Mouse (Mus musculus): ENCODE data around the gene Noct. TPM values are rescaled to one million over a fixed set of nuclear protein-coding genes. Genes with fewer than 3 reads are reported as not detected.

The Noct gene
- polyA plus RNA-seq, 1 experiment from 2014 or later = 20.5 TPM

DNA sequence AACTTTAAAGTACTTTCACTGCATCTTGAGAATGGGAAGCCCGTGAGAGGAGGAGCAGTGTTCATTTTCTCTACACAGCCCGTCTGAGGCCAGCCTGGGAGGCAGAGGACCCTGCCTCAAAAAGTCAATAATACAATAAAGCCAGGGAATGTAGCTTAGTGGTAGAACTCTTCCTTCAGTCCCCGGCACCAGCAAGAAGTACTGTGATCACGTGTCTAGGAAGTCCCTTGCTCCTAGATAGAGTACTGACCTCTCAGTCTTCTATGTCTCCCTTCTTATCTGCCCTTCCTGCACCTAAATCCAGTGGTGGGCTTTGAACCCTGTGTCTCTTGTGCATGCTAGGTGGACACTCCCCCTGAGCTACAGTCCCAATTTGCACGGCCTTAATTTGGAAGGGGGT is 6.6 kb downstream of the Noct start:
- 19% methylated on average over 5 of the region's 5 CpGs for WGBS (ENCODE audit: insufficient replicate concordance)

DNA sequence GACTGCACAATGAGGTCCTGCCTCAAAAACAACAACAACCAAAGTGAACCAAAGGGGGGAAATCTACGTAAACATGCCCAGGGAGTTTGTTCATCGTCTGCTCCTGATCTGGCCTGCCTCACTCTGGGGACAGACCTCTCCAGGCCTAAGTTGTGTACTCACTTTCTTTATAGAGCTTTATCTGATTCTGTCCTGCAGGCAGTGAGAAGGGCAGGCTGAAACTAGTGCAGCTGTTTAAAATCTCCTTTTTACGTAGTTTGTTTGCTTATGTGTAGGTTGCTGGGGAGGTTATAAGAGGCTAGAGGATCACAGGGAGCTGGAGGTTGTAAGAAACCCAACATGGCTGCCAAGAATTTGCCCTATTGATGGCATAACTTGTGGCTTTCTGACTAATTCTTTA is 7.3 kb downstream of the Noct start:
- Histone ChIP-seq H3K27me3 (no peaks in the 10 kb centered on the region), H3K4me2 (peak overlapping the region; percentile 92), H3K9ac (peak overlapping the region; percentile 75), H3K4me1 (replicated peaks) (peaks cover 95% of the 10 kb centered on the region), H3K9me3 (replicated peaks) (no peaks in the 10 kb centered on the region), H3K4me3 (replicated peaks) (peak overlapping the region; percentile 40), H3K27ac (peak overlapping the region; percentile 97), H3K36me3 (peaks cover 27% of the 10 kb centered on the region)
- ATAC-seq (ENCODE audit: low read depth) (peak; percentile 16; the same call in 1 of the 2 replicates), DNase-seq (peak; percentile 41)
- 21% methylated on average over 3 of the region's 3 CpGs for WGBS (ENCODE audit: insufficient replicate concordance)

More for the DNA sequence above, 6.6 kb downstream of the Noct start:
- H3K4me2 ChIP-seq = peak overlapping the region; percentile 92
- peak overlapping the region; percentile 97 for H3K27ac ChIP-seq
- H3K4me1 ChIP-seq (replicated peaks) = peaks cover 98% of the 10 kb centered on the region
- H3K27me3 ChIP-seq = no peaks in the 10 kb centered on the region
- ATAC-seq (ENCODE audit: low read depth) (no peak), DNase-seq (no peak)
- H3K36me3 ChIP-seq = peaks cover 26% of the 10 kb centered on the region
- peak overlapping the region; percentile 75 for H3K9ac ChIP-seq
- no peaks in the 10 kb centered on the region for H3K9me3 ChIP-seq (replicated peaks)
- H3K4me3 ChIP-seq (replicated peaks) = peak overlapping the region; percentile 40

DNA sequence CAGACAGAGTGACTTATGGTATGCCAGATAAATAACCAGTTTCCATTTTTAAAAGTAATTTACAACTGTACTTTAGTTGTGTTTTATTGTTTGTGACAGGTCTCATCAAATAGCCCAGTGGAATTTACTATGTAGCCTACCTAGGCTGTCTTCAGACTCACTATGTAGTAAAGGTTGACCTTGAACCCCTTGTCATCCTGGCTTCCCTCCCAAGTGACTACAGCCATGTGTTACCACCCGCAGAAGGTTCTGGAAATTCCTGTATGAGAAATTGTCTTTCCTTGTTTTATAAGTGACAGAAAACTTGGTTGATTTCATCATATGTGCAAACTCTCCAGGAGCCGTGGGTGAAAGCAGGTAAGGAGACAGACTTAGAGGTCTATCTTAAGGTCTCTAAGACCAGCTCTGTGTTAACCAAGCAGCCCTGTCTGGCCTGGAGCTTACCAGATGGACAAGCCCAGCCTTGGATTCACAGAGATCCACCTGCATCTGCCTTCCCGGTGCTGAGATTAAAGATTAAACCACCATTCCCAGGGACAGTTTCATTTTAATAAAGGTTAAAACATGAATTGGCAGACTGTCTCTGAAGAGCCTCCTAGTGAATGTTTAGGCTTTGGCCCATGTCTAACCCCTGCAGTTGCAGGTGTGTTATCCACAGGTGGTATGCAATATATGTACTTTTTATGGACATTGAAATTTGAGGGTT is 8.1 kb downstream of the Noct start:
- peaks cover 30% of the 10 kb centered on the region for H3K36me3 ChIP-seq
- H3K9me3 ChIP-seq (replicated peaks) = no peaks in the 10 kb centered on the region
- ATAC-seq (ENCODE audit: low read depth) (no peak), DNase-seq (no peak)
- peak overlapping the region; percentile 92 for H3K4me2 ChIP-seq
- 70% methylated on average over 3 of the region's 3 CpGs for WGBS (ENCODE audit: insufficient replicate concordance)
- peak overlapping the region; percentile 97 for H3K27ac ChIP-seq
- peak overlapping the region; percentile 75 for H3K9ac ChIP-seq
- peaks cover 93% of the 10 kb centered on the region for H3K4me1 ChIP-seq (replicated peaks)
- no peaks in the 10 kb centered on the region for H3K27me3 ChIP-seq
- no peak overlapping the region for H3K4me3 ChIP-seq (replicated peaks)

DNA sequence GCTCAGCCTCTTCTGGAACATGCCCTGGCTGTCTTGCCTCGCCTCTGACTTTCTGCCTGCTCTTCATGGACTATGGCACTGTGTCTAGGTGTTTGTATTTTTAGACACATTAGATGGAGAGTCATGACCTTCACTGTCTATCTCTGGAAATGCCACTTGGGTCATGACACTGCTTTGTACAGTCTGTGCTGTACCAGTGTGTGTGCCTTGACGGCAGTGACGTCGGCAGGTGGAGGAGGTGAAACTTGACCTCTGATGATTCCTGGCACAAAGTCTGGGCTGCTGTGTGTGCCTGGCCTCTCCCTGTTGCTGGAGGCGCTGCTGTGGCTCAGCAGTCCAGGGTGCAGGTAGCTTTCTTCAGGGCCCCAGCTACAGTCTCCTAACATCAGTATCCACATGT is 9.2 kb downstream of the Noct start:
- Histone ChIP-seq H3K36me3 (peaks cover 38% of the 10 kb centered on the region), H3K9ac (peak overlapping the region; percentile 75), H3K4me2 (peak overlapping the region; percentile 30), H3K27me3 (no peaks in the 10 kb centered on the region), H3K9me3 (replicated peaks) (no peaks in the 10 kb centered on the region), H3K4me1 (replicated peaks) (peaks cover 93% of the 10 kb centered on the region), H3K27ac (peak overlapping the region; percentile 97), H3K4me3 (replicated peaks) (no peak overlapping the region)
- no peak for ATAC-seq (ENCODE audit: low read depth)
- 70% methylated on average over 5 of the region's 5 CpGs for WGBS (ENCODE audit: insufficient replicate concordance)
- DNase-seq = no peak

DNA sequence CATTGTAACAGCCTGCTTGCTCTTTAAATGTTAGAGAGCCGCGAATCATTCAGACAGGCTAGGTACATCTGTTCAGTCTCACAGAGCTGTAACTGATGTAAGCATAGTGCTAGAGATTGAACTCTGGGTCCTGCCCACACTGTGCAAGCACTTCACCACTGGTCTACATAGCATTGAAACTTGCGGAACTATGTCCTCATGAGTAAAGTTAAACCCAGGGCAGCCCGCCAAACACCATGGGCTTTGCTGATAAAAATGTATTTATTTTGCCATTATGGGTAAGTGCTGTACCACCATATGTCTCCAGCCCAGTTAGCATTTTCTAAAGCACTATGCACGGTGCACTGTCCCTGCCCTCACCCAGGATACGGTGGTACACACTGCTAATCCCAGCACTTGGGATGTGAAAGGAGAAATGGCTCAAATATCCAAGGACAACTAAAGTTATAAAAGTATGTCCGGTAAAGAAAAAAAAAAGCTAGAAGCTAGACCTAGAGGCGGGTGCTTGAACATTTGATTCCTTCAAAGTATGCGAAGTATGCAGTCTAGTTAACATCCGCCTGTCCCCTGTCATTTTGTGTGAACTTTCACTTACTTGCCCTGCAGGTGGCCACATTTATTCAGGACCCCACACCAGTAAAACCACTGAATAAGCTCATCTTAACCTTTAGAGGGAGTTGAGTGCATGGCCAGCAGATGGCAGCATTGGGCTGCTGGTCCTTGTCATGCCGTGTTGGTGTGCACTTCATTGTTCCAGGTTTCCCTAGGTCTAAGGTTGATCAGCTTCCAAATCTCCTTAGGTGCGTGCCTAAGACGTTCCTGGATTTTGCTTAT is 9.9 kb downstream of the Noct start:
- 55% methylated on average over 13 of the region's 13 CpGs for WGBS (ENCODE audit: insufficient replicate concordance)
- peaks cover 93% of the 10 kb centered on the region for H3K4me1 ChIP-seq (replicated peaks)
- no peak for ATAC-seq (ENCODE audit: low read depth)

DNA sequence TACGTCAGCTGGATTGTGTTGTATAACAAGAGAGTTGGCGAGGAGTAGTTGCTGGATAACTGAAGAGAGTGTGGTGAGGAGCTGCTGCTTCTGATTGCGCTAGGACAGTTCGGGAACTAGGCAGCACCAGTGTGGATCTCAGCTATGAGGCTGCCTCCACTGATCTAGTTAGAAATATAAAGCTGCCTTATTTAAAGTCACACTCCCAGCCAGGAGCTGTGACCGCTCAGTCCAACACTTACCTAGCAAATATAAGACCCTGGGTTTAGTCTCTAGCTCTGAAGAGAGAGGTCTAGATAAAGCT is 10.5 kb downstream of the Noct start:
- Histone ChIP-seq H3K27ac (peak overlapping the region; percentile 97; the same call in 1 of the 2 replicates), H3K4me3 (replicated peaks) (no peak overlapping the region), H3K36me3 (peaks cover 45% of the 10 kb centered on the region), H3K27me3 (no peaks in the 10 kb centered on the region), H3K4me1 (replicated peaks) (peaks cover 90% of the 10 kb centered on the region), H3K4me2 (0 out of 2 replicates have a peak overlapping the region, but pooled peaks have one; percentile 4), H3K9ac (0 out of 2 replicates have a peak overlapping the region, but pooled peaks have one; percentile 22), H3K9me3 (replicated peaks) (no peaks in the 10 kb centered on the region)
- ATAC-seq (ENCODE audit: low read depth) (no peak), DNase-seq (no peak)
- 78% methylated on average over 5 of the region's 5 CpGs for WGBS (ENCODE audit: insufficient replicate concordance)

More for the DNA sequence above, 9.9 kb downstream of the Noct start:
- H3K4me3 ChIP-seq (replicated peaks) = no peak overlapping the region
- DNase-seq = peak; percentile 58
- H3K4me2 ChIP-seq = peak overlapping the region; percentile 30
- peaks cover 40% of the 10 kb centered on the region for H3K36me3 ChIP-seq
- no peaks in the 10 kb centered on the region for H3K9me3 ChIP-seq (replicated peaks)
- H3K9ac ChIP-seq = peak overlapping the region; percentile 75
- H3K27me3 ChIP-seq = no peaks in the 10 kb centered on the region
- peak overlapping the region; percentile 97 for H3K27ac ChIP-seq

DNA sequence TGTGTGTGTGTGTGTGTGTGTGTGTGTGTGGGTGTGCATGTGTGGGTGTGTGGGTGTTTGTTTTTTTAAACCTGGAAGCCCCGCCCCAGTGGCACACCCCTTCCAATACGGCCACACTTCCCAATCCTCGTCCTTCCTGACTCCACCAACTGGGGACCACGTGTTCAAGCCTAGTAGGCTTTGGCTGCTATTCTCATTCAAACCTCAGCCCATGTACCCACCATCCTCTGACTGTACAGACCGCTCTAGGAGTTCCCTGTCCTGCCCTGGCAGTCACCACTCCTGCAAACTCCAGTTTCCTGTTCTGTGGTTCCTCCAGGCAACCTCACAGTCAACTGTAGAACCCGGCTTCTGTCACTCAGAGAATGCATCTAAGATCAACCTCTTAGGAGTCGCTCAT is 14.3 kb downstream of the Noct start:
- no peaks in the 10 kb centered on the region for H3K9me3 ChIP-seq (replicated peaks)
- no peaks in the 10 kb centered on the region for H3K27me3 ChIP-seq
- H3K36me3 ChIP-seq = peaks cover 39% of the 10 kb centered on the region
- H3K4me1 ChIP-seq (replicated peaks) = peaks cover 52% of the 10 kb centered on the region
- no peak overlapping the region for H3K4me3 ChIP-seq (replicated peaks)
- no peak overlapping the region for H3K4me2 ChIP-seq
- H3K27ac ChIP-seq = no peak overlapping the region; the same call in 1 of the 2 replicates
- WGBS (ENCODE audit: insufficient replicate concordance) = 38% methylated on average over 7 of the region's 7 CpGs
- DNase-seq (no peak), ATAC-seq (ENCODE audit: low read depth) (no peak)
- no peak overlapping the region for H3K9ac ChIP-seq

DNA sequence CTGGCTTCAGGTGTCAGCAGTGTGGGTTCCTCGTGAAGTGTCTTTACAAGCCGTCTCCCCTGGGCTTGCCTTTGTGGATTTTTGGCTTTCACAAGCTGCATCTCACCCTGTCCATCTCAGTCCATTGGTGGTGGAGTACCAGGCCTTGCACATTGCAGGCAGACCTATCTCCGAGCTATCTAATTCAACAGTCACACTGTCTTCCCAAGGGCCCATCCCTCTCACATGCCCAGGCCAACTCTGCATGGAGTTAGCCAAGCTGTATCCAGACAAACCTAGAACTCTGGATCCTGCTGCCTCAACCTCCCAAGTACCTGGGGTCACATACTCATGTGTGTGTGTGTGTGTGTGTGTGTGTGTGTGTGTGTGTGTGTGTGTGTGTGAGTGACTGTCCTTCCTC is 15.3 kb downstream of the Noct start:
- Histone ChIP-seq H3K4me2 (no peak overlapping the region), H3K27me3 (no peaks in the 10 kb centered on the region), H3K27ac (no peak overlapping the region), H3K4me3 (replicated peaks) (no peak overlapping the region), H3K9ac (no peak overlapping the region), H3K9me3 (replicated peaks) (no peaks in the 10 kb centered on the region), H3K36me3 (peaks cover 39% of the 10 kb centered on the region), H3K4me1 (replicated peaks) (peaks cover 42% of the 10 kb centered on the region)
- DNase-seq (no peak), ATAC-seq (ENCODE audit: low read depth) (no peak)
- 89% methylated on average over 3 of the region's 3 CpGs for WGBS (ENCODE audit: insufficient replicate concordance)

DNA sequence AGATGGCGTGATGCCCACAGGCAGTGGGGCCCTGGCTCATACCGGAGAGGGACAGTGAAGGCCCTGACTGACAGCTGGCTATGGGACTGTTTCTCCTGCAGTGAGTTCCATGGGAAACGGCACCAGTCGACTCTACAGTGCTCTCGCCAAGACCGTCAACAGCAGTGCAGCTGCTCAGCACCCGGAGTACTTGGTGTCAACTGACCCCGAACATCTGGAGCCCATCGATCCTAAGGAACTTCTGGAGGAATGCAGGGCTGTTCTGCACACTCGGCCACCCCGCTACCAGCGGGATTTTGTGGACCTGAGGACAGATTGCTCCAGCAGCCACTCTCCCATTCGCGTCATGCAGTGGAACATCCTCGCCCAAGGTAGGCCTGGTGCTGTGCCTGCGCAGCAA is 23.5 kb downstream of the Noct start:
- H3K27me3 ChIP-seq = no peaks in the 10 kb centered on the region
- H3K4me1 ChIP-seq (replicated peaks) = no peaks in the 10 kb centered on the region
- peaks cover 74% of the 10 kb centered on the region for H3K36me3 ChIP-seq
- no peak overlapping the region for H3K27ac ChIP-seq
- ATAC-seq (ENCODE audit: low read depth) = no peak
- H3K4me2 ChIP-seq = no peak overlapping the region
- no peak overlapping the region for H3K4me3 ChIP-seq (replicated peaks)
- WGBS (ENCODE audit: insufficient replicate concordance) = 89% methylated on average over 16 of the region's 16 CpGs
- DNase-seq = no peak
- no peaks in the 10 kb centered on the region for H3K9me3 ChIP-seq (replicated peaks)
- H3K9ac ChIP-seq = no peak overlapping the region

DNA sequence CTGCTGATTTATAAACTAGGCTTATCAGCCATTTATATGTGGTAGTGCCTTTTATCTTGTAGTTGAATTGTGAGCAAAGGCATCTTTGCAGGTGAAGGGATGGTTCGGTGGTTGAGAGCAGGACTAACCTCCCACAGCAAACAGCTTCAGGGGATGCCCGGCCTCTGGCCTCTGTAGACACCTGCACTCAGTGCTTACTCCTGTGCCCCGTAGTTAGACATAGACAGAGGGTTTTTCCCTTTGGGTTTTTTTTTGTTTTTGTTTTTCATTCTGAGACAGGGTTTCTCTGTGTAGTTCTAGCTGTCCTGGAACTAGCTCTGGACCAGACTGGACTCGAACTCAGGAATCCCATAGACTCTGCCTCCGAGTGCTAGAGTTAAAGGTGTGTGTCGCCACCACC is 24.4 kb downstream of the Noct start:
- Histone ChIP-seq H3K36me3 (peaks cover 83% of the 10 kb centered on the region), H3K4me1 (replicated peaks) (no peaks in the 10 kb centered on the region)

DNA sequence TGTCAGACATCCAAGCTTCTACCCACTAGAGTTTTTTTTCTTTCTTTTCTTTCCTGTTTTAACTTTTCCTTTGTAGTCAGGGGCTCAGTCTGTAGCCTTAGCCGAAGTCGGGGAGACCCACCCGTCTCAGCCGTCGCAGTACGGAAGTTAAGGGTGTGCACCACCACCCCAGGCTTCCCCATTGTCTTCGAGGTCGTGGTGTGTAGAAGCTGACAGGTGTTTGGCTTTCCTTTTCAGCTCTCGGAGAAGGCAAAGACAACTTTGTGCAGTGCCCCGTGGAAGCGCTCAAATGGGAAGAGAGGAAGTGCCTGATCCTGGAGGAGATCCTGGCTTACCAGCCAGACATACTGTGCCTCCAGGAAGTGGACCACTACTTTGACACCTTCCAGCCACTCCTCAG is 25.2 kb downstream of the Noct start:
- no peak overlapping the region for H3K9ac ChIP-seq
- H3K27me3 ChIP-seq = no peaks in the 10 kb centered on the region
- no peak for ATAC-seq (ENCODE audit: low read depth)
- DNase-seq = no peak
- 83% methylated on average over 11 of the region's 11 CpGs for WGBS (ENCODE audit: insufficient replicate concordance)
- H3K4me1 ChIP-seq (replicated peaks) = no peaks in the 10 kb centered on the region
- H3K4me3 ChIP-seq (replicated peaks) = no peak overlapping the region
- H3K4me2 ChIP-seq = no peak overlapping the region
- peaks cover 91% of the 10 kb centered on the region for H3K36me3 ChIP-seq
- no peak overlapping the region for H3K27ac ChIP-seq
- no peaks in the 10 kb centered on the region for H3K9me3 ChIP-seq (replicated peaks)

More for the DNA sequence above, 24.4 kb downstream of the Noct start:
- H3K9ac ChIP-seq = no peak overlapping the region
- no peaks in the 10 kb centered on the region for H3K27me3 ChIP-seq
- no peak overlapping the region for H3K4me3 ChIP-seq (replicated peaks)
- no peak overlapping the region for H3K27ac ChIP-seq
- DNase-seq = no peak
- no peak for ATAC-seq (ENCODE audit: low read depth)
- no peaks in the 10 kb centered on the region for H3K9me3 ChIP-seq (replicated peaks)
- no peak overlapping the region for H3K4me2 ChIP-seq
- 87% methylated on average over 6 of the region's 6 CpGs for WGBS (ENCODE audit: insufficient replicate concordance)
